10 mouse cellular contexts compared by ENCODE assay signal in the genomic region with DNA sequence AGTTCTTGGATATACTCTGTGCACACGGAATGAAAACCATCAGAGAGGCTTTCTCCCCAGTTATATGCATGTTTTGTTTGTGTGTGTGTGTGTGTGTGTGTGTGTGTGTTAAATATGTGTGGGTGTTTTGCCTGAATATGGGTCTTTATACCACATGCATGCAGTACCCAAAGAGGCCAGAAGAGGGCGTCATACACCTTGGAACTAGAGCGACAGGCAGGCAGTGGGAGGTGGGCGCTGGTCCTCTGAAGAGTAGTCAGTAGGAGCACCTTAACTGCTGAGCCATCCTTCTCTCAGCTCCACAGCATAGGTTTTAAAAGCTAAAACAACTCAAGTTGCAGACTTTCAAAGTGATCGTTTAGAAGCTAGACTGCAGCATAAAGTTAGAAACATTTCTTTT. TPM values are rescaled to one million over a fixed set of nuclear protein-coding genes. Genes with fewer than 3 reads are reported as not detected.
DNase-seq lines count a peak whose midpoint lies in the region; ATAC-seq lines count a peak whose summit lies in the region.
"Had no signal": no experiment of that assay in that cellular context is flagged by ENCODE, and none has a peak within 500 bp of the region (broad histone marks: within the 10 kb centered on the region; RNA-seq: fewer than 3 reads in every experiment).

No protein-coding gene starts in this region.

- H3K27ac ChIP-seq in heart, embryonic 12.5 days (ENCODE audit: poor library complexity, severe bottlenecking) = no peak overlapping the region
- H3K27ac ChIP-seq: embryonic facial prominence, embryonic 12.5 days; midbrain, embryonic 12.5 days had no signal

- no peak for ATAC-seq in heart, embryonic 12.5 days (ENCODE audit: insufficient number of reproducible peaks, low FRiP score)
- peak; percentile 33 for ATAC-seq in granulocyte monocyte progenitor cell, adult 5-6 weeks (replicated peaks; ENCODE audit: poor library complexity, severe bottlenecking)
- peak; percentile 66; the same call in 1 of the 2 replicates for ATAC-seq in monocyte, adult 5-6 weeks (replicated peaks; ENCODE audit: insufficient number of reproducible peaks, low FRiP score, low TSS enrichment, poor library complexity, severe bottlenecking)

- peaks cover 8% of the 10 kb centered on the region for H3K36me3 ChIP-seq in heart, embryonic 12.5 days

- peak; percentile 93 for DNase-seq in heart, adult 11 months
- DNase-seq in NIH3T3 (ENCODE audit: low read depth) = peak; percentile 67
- peak; percentile 76 to 80 for DNase-seq in cerebellum, postnatal 10 days
- DNase-seq in layer of hippocampus, postnatal 25 days (ENCODE audit: extremely low spot score in 1 of 2, low spot score in 1 of 2) = peak; percentile 50 to 83
- peak; percentile 65 for DNase-seq in testis, postnatal 14 days (ENCODE audit: low spot score)

- no peaks in the 10 kb centered on the region for H3K27me3 ChIP-seq in heart, embryonic 12.5 days (replicated peaks)
- H3K27me3 ChIP-seq: embryonic facial prominence, embryonic 12.5 days; midbrain, embryonic 12.5 days had no signal

- H3K4me3 ChIP-seq in heart, embryonic 12.5 days = no peak overlapping the region
- H3K4me3 ChIP-seq: embryonic facial prominence, embryonic 12.5 days; midbrain, embryonic 12.5 days had no signal

- no peak overlapping the region for H3K4me2 ChIP-seq in heart, embryonic 12.5 days
- H3K4me2 ChIP-seq: embryonic facial prominence, embryonic 12.5 days; midbrain, embryonic 12.5 days had no signal

- no peak overlapping the region for H3K9ac ChIP-seq in heart, embryonic 12.5 days
- H3K9ac ChIP-seq: embryonic facial prominence, embryonic 12.5 days; midbrain, embryonic 12.5 days had no signal

- H3K9me3 ChIP-seq in heart, embryonic 12.5 days (replicated peaks) = no peaks in the 10 kb centered on the region
- H3K9me3 ChIP-seq: embryonic facial prominence, embryonic 12.5 days; midbrain, embryonic 12.5 days had no signal

- WGBS in heart, embryonic 12.5 days = 55% methylated on average over 5 of the region's 5 CpGs

- peaks cover 53% of the 10 kb centered on the region for H3K4me1 ChIP-seq in heart, embryonic 12.5 days (replicated peaks)

RNA-seq across cellular contexts. Expression of gene Bptf, which starts 26.7 kb away (rescaled TPM):
- polyA plus RNA-seq in heart, embryonic 12.5 days (2016; fragmentation: Nextera tagmentation; extraction: Ambion mirVana) = 19.6 and 21.7 TPM in 2 replicates
- 58.1 and 60.9 TPM in 2 replicates for total RNA-seq in granulocyte monocyte progenitor cell, adult 5-6 weeks (2014; fragmentation: Nextera tagmentation)
- total RNA-seq in granulocyte monocyte progenitor cell, adult 5-6 weeks (2017) = 35.6 and 40.9 TPM in 2 replicates
- total RNA-seq in layer of hippocampus, postnatal 25 days (2021) = 10 to 100 TPM; 58.9 to 71.2 TPM
- total RNA-seq in monocyte, adult 5-6 weeks (2017) = 55.9 to 115 TPM (median 57.5 TPM) in 3 replicates
